Mouse (Mus musculus): ENCODE results near the gene Ccdc88c. TPM values are rescaled to one million over a fixed set of nuclear protein-coding genes. Genes with fewer than 3 reads are reported as not detected.
A peak's percentile ranks its signal among the peaks of the same experiment; 100 is the strongest.

The Ccdc88c gene
- 18.8 and 20.2 TPM in 2 replicates for polyA plus RNA-seq (2015; fragmentation: Nextera tagmentation; extraction: Ambion mirVana)

DNA sequence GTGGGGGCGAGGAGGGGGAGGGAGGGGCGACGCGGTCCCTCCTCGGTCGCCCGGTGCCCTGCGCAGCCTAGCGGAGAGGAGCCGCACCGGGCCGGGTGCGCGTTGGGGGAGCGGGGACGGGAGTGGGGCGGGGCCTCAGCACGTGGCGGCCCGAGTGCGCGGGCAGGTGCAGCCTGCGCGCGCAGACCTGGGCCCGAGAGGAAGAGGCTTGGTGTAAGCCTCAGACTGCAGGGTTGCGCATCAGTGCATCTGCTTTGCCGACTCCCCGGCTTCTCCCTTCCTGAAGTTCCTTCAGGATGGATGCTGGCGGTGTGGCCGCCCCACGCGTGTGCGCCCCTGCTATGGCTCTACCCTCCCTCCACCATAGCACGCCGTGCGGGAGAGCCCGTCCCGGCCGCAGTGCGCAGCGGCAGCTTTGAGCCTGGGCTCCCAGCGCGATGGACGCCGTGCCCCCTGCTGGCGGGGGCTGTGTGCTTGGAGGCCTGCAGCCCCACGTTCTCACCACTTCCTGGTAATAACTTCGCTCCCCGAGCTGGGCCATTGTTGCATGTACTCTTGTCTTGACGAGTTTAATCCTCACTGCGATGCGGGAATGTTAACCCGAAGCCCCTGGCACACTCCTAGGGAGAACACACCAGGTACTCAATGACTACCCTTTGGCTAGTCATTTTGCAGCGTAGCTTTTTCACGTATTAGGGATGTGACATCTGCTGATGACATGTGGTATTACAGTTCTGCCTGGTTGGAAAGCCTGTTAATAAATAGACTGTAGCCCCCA, at the start of gene Ccdc88c:
TSS of gene Ccdc88c (minus strand) at position 103 of the 778 bp plus-strand sequence.
- Histone ChIP-seq H3K4me2 (ENCODE audit: low read depth, low read length) (peak within 1 kb of the TSS; percentile 93), H3K4me1 (replicated peaks; ENCODE audit: control insufficient read depth, insufficient read depth, low read length) (peaks cover 4% of the 10 kb centered on the region; the same call in 1 of the 2 replicates), H3K27me3 (ENCODE audit: control insufficient read depth, insufficient read depth, low read depth, low read length) (peaks cover 16% of the 10 kb centered on the region; the same call in 1 of the 2 replicates), H3K36me3 (ENCODE audit: control insufficient read depth, insufficient read depth, low read length) (no peaks in the 10 kb centered on the region), H3K9ac (ENCODE audit: low read length) (peak within 1 kb of the TSS; percentile 83), H3K27ac (ENCODE audit: low read length) (peak within 1 kb of the TSS; percentile 95), H3K9me3 (ENCODE audit: control insufficient read depth, low read length) (no peaks in the 10 kb centered on the region), H3K4me3 (ENCODE audit: low read length) (peak within 1 kb of the TSS; percentile 77)
- WGBS: under 1% methylated on average over 49 of the region's 56 CpGs
- peak; percentile 85 for ATAC-seq (ENCODE audit: low read depth)

DNA sequence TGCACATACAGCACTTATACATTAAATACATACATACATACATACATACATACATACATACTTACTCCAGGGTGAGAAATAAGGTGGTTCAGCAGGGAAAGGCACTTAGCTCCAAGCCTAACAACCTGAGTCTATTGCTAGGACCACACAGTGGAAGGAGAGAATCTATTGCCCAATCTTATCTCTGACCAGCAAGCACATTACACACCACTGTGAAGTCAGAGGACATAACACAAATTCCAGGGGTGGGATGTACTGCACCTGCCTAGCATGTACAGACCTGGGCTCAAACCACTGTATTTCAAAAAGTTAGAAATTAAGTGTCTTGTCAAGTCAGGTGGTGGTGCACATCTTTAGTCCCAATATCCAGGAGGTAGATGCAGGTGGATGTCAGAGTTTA, 49.1 kb upstream of the Ccdc88c start:
- Histone ChIP-seq H3K9me3 (ENCODE audit: control insufficient read depth, low read length) (no peaks in the 10 kb centered on the region), H3K4me2 (ENCODE audit: low read depth, low read length) (no peak overlapping the region), H3K27ac (ENCODE audit: low read length) (no peak overlapping the region), H3K36me3 (ENCODE audit: control insufficient read depth, insufficient read depth, low read length) (peaks cover 5% of the 10 kb centered on the region), H3K4me1 (replicated peaks; ENCODE audit: control insufficient read depth, insufficient read depth, low read length) (peaks cover 14% of the 10 kb centered on the region), H3K9ac (ENCODE audit: low read length) (no peak overlapping the region), H3K27me3 (ENCODE audit: control insufficient read depth, insufficient read depth, low read depth, low read length) (no peaks in the 10 kb centered on the region), H3K4me3 (ENCODE audit: low read length) (no peak overlapping the region)
- no peak for ATAC-seq (ENCODE audit: low read depth)

DNA sequence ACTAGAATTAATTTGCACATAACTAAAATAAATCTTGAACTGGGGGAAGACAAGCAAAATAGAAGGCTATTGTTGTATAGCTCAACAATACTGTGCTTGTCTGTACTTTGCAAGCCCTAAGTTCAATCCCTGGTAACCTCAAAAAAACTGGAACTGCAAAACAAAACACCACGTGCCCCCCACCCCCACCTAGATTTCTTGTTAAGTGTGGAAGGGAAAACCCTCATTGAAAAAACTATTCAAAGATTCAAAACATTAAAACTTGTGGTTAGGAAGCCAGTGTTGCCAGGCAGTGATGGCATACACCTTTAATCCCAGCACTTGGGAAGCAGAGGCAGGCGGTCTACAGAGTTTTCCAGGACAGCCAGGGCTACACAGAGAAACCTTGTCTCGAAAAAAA, 46.6 kb upstream of the Ccdc88c start:
- H3K4me3 ChIP-seq (ENCODE audit: low read length): no peak overlapping the region
- no peak for ATAC-seq (ENCODE audit: low read depth)
- no peaks in the 10 kb centered on the region for H3K27me3 ChIP-seq (ENCODE audit: control insufficient read depth, insufficient read depth, low read depth, low read length)
- H3K4me1 ChIP-seq (replicated peaks; ENCODE audit: control insufficient read depth, insufficient read depth, low read length): peaks cover 3% of the 10 kb centered on the region; the same call in 1 of the 2 replicates
- no peak overlapping the region for H3K4me2 ChIP-seq (ENCODE audit: low read depth, low read length)
- no peak overlapping the region for H3K9ac ChIP-seq (ENCODE audit: low read length)
- 88% methylated on average over 3 of the region's 3 CpGs for WGBS
- no peaks in the 10 kb centered on the region for H3K9me3 ChIP-seq (ENCODE audit: control insufficient read depth, low read length)
- no peak overlapping the region for H3K27ac ChIP-seq (ENCODE audit: low read length)
- peaks cover 3% of the 10 kb centered on the region for H3K36me3 ChIP-seq (ENCODE audit: control insufficient read depth, insufficient read depth, low read length)

DNA sequence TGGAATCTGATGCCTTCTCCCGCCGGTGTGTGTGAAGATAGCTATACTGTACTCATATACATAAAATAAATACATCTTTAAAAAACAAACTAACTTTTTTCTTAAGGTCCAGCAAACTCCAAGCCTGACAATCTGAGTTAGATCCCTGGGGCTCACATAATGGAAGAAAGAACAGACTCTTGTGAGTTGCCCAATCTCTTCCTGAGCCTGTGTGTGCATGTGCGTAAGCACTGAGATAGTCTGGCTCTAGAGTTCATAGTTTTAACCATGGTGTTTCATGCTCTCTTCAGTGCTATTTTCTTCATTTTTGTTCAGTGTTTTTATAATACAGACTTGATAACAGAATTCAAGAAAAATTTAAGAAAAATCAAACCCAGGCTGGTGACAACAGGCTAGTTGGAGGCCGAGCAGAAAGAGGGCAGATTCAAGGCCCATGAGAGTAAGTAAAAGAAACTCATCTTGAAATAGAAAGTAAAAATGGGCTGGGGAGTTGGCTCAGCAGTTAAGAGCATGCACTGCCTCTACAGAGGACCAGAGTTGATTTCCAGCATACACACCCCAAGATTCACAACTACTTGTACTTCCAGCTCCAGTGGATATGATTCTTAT, 46.1 kb upstream of the Ccdc88c start:
- WGBS: 90% methylated on average over 4 of the region's 4 CpGs
- H3K4me1 ChIP-seq (replicated peaks; ENCODE audit: control insufficient read depth, insufficient read depth, low read length): peaks cover 3% of the 10 kb centered on the region; the same call in 1 of the 2 replicates
- no peak overlapping the region for H3K4me2 ChIP-seq (ENCODE audit: low read depth, low read length)
- no peaks in the 10 kb centered on the region for H3K9me3 ChIP-seq (ENCODE audit: control insufficient read depth, low read length)
- no peaks in the 10 kb centered on the region for H3K27me3 ChIP-seq (ENCODE audit: control insufficient read depth, insufficient read depth, low read depth, low read length)
- H3K4me3 ChIP-seq (ENCODE audit: low read length): no peak overlapping the region
- no peak for ATAC-seq (ENCODE audit: low read depth)
- no peak overlapping the region for H3K27ac ChIP-seq (ENCODE audit: low read length)
- peaks cover 3% of the 10 kb centered on the region for H3K36me3 ChIP-seq (ENCODE audit: control insufficient read depth, insufficient read depth, low read length)
- no peak overlapping the region for H3K9ac ChIP-seq (ENCODE audit: low read length)

DNA sequence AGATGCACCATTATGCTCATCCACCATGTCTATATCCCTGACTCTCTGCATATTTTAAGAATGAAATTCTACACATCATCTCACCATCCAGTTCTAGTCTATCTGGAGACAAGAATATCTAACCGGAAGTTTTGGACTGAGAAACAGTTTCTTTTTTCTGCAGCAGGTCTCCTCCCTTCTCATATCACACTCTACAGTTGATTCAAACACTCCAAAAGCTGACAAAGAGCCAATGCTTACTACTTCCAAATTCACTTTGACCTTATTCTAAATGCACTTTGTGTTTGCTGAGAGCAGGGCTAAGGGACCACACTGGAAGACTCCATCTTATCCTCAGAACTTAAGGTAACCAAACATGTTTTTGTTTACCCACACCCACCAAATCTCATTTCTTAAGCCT, 41.0 kb upstream of the Ccdc88c start:
- H3K27me3 ChIP-seq (ENCODE audit: control insufficient read depth, insufficient read depth, low read depth, low read length): no peaks in the 10 kb centered on the region
- no peak overlapping the region for H3K4me3 ChIP-seq (ENCODE audit: low read length)
- H3K9ac ChIP-seq (ENCODE audit: low read length): no peak overlapping the region
- H3K4me1 ChIP-seq (replicated peaks; ENCODE audit: control insufficient read depth, insufficient read depth, low read length): 0 out of 2 replicates have a peak, but pooled peaks cover 2% of the 10 kb centered on the region
- no peaks in the 10 kb centered on the region for H3K9me3 ChIP-seq (ENCODE audit: control insufficient read depth, low read length)
- H3K4me2 ChIP-seq (ENCODE audit: low read depth, low read length): no peak overlapping the region
- WGBS: 49% methylated on average over 1 of the region's 1 CpGs
- no peak for ATAC-seq (ENCODE audit: low read depth)
- peaks cover 7% of the 10 kb centered on the region for H3K36me3 ChIP-seq (ENCODE audit: control insufficient read depth, insufficient read depth, low read length)
- no peak overlapping the region for H3K27ac ChIP-seq (ENCODE audit: low read length)

DNA sequence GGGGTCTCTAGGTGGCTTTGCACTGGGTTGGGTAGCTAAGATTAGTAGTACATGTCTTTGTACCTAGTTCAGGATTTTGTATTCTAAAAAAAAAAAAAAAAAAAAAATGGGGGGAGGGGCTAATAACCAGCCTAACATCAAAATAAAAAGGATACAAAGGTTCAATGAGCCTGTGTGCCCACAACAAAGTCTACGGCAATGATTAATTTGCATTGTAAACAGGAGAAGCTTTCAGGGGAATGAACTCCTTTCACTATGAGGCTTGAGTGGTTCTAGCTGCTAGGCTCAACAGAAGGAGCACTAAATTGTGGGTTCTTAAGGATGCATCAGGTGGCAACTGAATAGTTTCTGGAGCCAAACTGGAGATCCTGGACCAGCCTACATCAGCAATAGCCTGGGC, 37.5 kb upstream of the Ccdc88c start:
- Histone ChIP-seq H3K9ac (ENCODE audit: low read length) (no peak overlapping the region), H3K27ac (ENCODE audit: low read length) (no peak overlapping the region), H3K36me3 (ENCODE audit: control insufficient read depth, insufficient read depth, low read length) (peaks cover 23% of the 10 kb centered on the region), H3K27me3 (ENCODE audit: control insufficient read depth, insufficient read depth, low read depth, low read length) (no peaks in the 10 kb centered on the region), H3K9me3 (ENCODE audit: control insufficient read depth, low read length) (no peaks in the 10 kb centered on the region), H3K4me1 (replicated peaks; ENCODE audit: control insufficient read depth, insufficient read depth, low read length) (0 out of 2 replicates have a peak, but pooled peaks cover 2% of the 10 kb centered on the region), H3K4me3 (ENCODE audit: low read length) (no peak overlapping the region), H3K4me2 (ENCODE audit: low read depth, low read length) (no peak overlapping the region)
- no peak for ATAC-seq (ENCODE audit: low read depth)
- 89% methylated on average over 1 of the region's 1 CpGs for WGBS

DNA sequence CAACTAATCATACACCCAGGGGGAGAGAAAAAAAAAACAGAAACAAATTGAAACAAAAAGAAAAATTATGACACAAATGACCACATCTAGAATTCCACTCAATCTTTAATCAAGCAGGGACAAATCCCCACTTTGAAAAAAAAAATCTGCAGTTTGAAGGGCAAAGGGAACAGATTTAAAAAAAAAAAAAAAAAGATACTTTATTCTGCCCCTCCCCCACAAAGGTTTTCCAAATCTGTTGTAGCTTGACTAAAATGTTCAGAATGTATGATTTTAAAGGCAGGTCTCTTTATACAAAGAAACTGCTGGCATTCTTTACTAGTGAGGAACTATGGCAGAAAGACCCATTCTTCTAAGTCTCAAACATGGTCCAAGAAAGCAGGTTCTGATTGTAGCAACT, 11.1 kb upstream of the Ccdc88c start:
- H3K4me2 ChIP-seq (ENCODE audit: low read depth, low read length): no peak overlapping the region
- no peaks in the 10 kb centered on the region for H3K9me3 ChIP-seq (ENCODE audit: control insufficient read depth, low read length)
- no peaks in the 10 kb centered on the region for H3K27me3 ChIP-seq (ENCODE audit: control insufficient read depth, insufficient read depth, low read depth, low read length)
- peaks cover 42% of the 10 kb centered on the region for H3K36me3 ChIP-seq (ENCODE audit: control insufficient read depth, insufficient read depth, low read length)
- no peak for ATAC-seq (ENCODE audit: low read depth)
- no peak overlapping the region for H3K4me3 ChIP-seq (ENCODE audit: low read length)
- no peak overlapping the region for H3K9ac ChIP-seq (ENCODE audit: low read length)
- H3K4me1 ChIP-seq (replicated peaks; ENCODE audit: control insufficient read depth, insufficient read depth, low read length): no peaks in the 10 kb centered on the region
- H3K27ac ChIP-seq (ENCODE audit: low read length): no peak overlapping the region

DNA sequence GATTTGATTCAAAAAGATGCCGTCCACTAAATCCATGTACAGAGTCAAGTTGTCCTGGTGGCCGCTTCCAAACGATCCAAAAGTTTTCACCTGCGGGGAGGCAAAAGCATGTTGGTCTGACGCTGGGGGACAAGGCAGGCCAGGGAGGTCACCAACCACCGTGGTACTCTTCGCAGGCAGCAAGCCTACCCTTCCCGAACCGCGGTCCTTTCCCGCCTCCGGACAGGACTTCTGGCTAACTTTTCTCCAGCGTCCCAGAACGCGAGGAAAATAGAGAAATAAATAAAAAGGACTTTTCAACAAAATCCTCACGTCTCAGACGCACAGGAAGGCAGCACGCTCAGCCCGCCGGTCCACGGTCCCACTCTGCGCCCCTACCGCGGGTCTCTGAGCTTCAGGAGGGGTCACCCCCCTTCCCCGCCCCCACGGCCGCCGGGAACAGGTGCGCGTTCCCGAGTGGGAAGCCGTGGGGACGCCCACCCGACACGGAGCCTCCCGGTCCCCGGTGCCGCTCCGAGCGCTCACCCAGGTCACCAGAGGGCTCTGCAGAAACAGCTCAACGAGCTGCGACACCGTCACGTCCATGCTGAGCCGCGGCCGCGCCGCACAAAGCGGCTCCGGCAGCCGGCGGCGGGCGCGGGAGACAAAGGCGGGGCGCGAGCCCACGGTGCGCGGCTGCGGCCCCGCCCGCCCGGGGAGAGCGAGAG, 456 bp downstream of the Ccdc88c start:
- Histone ChIP-seq H3K4me2 (ENCODE audit: low read depth, low read length) (peak overlapping the region; percentile 93), H3K27ac (ENCODE audit: low read length) (peak overlapping the region; percentile 95), H3K4me1 (replicated peaks; ENCODE audit: control insufficient read depth, insufficient read depth, low read length) (peaks cover 8% of the 10 kb centered on the region), H3K9ac (ENCODE audit: low read length) (peak overlapping the region; percentile 83), H3K27me3 (ENCODE audit: control insufficient read depth, insufficient read depth, low read depth, low read length) (peaks cover 16% of the 10 kb centered on the region; the same call in 1 of the 2 replicates), H3K9me3 (ENCODE audit: control insufficient read depth, low read length) (no peaks in the 10 kb centered on the region), H3K4me3 (ENCODE audit: low read length) (peak overlapping the region; percentile 77), H3K36me3 (ENCODE audit: control insufficient read depth, insufficient read depth, low read length) (no peaks in the 10 kb centered on the region)
- no peak; the same call in 1 of the 2 replicates for ATAC-seq (ENCODE audit: low read depth)
- under 1% methylated on average over 63 of the region's 67 CpGs for WGBS

Measured in lung, embryonic 16.5 days (tissue).